Mouse (Mus musculus) G1E (cell line): ENCODE measurements around the gene Lhfpl3.

Experiments
- CTCF ChIP-seq: IDR thresholded peaks from 2 replicates; pipeline ENCODE4 v1.5.1; 2012; ENCODE audit warnings: low read depth, low read length, inconsistent platforms, mixed read lengths
- GATA1 ChIP-seq: IDR thresholded peaks from 2 replicates; pipeline ENCODE4 v1.6.1; 2012; ENCODE audit warnings: borderline replicate concordance, low read length, inconsistent platforms, mixed read lengths
- POLR2AphosphoS5 ChIP-seq: IDR thresholded peaks from 2 replicates; pipeline ENCODE4 v1.6.1; 2012; ENCODE audit warnings: low read depth, low read length, inconsistent platforms; ENCODE audit not compliant: insufficient replicate concordance
- TAL1 ChIP-seq: conservative IDR thresholded peaks from 2 replicates; pipeline ENCODE4 v1.6.1; 2012; ENCODE audit warnings: low read depth, low read length, inconsistent platforms, mixed read lengths

GRCm38 (mm10) chr5:22899913-22900312 lies 154.1 kb downstream of the Lhfpl3 start:
- TF ChIP-seq CTCF (no peak), GATA1 (no peak), TAL1 (no peak), POLR2AphosphoS5 (no peak)
